Mouse (Mus musculus) neural tube, embryonic 11.5 days (tissue): ENCODE data around the gene Gas6. TPM values are rescaled to one million over a fixed set of nuclear protein-coding genes. Genes with fewer than 3 reads are reported as not detected.

ENCODE experiments used
- ATAC-seq: fragments of 200-750 bp; cut with Nextera tagmentation; 2 replicates; pipeline ENCODE4 v1.8.0; 2017; ENCODE audit warnings: moderate number of reproducible peaks, mild to moderate bottlenecking, moderate TSS enrichment, moderate library complexity; ENCODE audit not compliant: insufficient read depth, low FRiP score, low TSS enrichment
- DNase-seq: peaks from one replicate; pipeline ENCODE4 v3.0.0-alpha.2; 2015; ENCODE audit warnings: low spot score
- H3K27ac ChIP-seq: fragments of 300-500 bp; sonication (generic); 2 replicates; pipeline ENCODE4 v1.5.1; 2014; ENCODE audit warnings: low read depth, mild to moderate bottlenecking, low read length
- H3K27me3 ChIP-seq: fragments of 300-500 bp; sonication (generic); 2 replicates; pipeline ENCODE4 v1.6.1; 2014; ENCODE audit warnings: mild to moderate bottlenecking, low read length, mixed read lengths; ENCODE audit not compliant: control insufficient read depth, insufficient read depth
- H3K36me3 ChIP-seq: fragments of 300-500 bp; sonication (generic); 2 replicates; pipeline ENCODE4 v1.6.1; 2014; ENCODE audit warnings: mild to moderate bottlenecking, low read length, moderate library complexity, mixed read lengths; ENCODE audit not compliant: control insufficient read depth, insufficient read depth
- H3K4me1 ChIP-seq: fragments of 300-500 bp; sonication (generic); 2 replicates; pipeline ENCODE4 v1.6.1; 2014; ENCODE audit warnings: low read length, mixed read lengths; ENCODE audit not compliant: control insufficient read depth, insufficient read depth
- H3K4me2 ChIP-seq: fragments of 300-500 bp; sonication (generic); 2 replicates; pipeline ENCODE4 v1.6.1; 2014; ENCODE audit warnings: low read depth, mild to moderate bottlenecking, moderate library complexity
- H3K4me3 ChIP-seq: fragments of 300-500 bp; sonication (generic); 2 replicates; pipeline ENCODE4 v1.5.1; 2014; ENCODE audit warnings: low read depth, low read length
- H3K9ac ChIP-seq: fragments of 300-500 bp; sonication (generic); 2 replicates; pipeline ENCODE4 v1.6.1; 2014; ENCODE audit warnings: mild to moderate bottlenecking, low read length
- H3K9me3 ChIP-seq: fragments of 300-500 bp; sonication (generic); 2 replicates; pipeline ENCODE4 v1.6.1; 2016; ENCODE audit warnings: low read length; ENCODE audit not compliant: control insufficient read depth
- WGBS: fragments of 180-500 bp; shearing (Covaris S2); extraction: QIAGEN DNeasy Blood & Tissue Kit; methylation state at CpG from one replicate; pipeline ENCODE4 v1.1.7; 2014; 5-methylcytosine and 5-hydroxymethylcytosine counted together
- polyA plus RNA-seq: library from polyadenylated mRNA; unstranded; fragments of >200 nt; fragmentation: Nextera tagmentation; extraction: Ambion mirVana; gene quantifications from 2 replicates; pipeline ENCODE4 v1.2.1, GENCODE M21; 2014

Gas6 gene
- polyA plus RNA-seq, 1 experiment from 2014 or later = 6.5 TPM

- Histone ChIP-seq H3K4me2 (no peak overlapping the region), H3K27ac (no peak overlapping the region), H3K4me1 (no peaks in the 10 kb centered on the region), H3K36me3 (no peaks in the 10 kb centered on the region), H3K9me3 (no peaks in the 10 kb centered on the region), H3K27me3 (no peaks in the 10 kb centered on the region), H3K4me3 (no peak overlapping the region), H3K9ac (no peak overlapping the region)
- WGBS = 84% methylated on average over 7 of the region's 7 CpGs
- ATAC-seq (no peak), DNase-seq (no peak)
Measured at GRCm38 (mm10) chr8:13481089-13481554, 13.2 kb downstream of the Gas6 start.

GRCm38 (mm10) chr8:13475892-13476291 lies 18.4 kb downstream of the Gas6 start:
- DNase-seq = no peak
- H3K36me3 ChIP-seq = no peaks in the 10 kb centered on the region
- H3K27me3 ChIP-seq = no peaks in the 10 kb centered on the region
- no peak overlapping the region for H3K4me2 ChIP-seq
- no peak overlapping the region for H3K27ac ChIP-seq
- H3K9ac ChIP-seq = no peak overlapping the region
- H3K9me3 ChIP-seq = no peaks in the 10 kb centered on the region
- ATAC-seq = no peak
- H3K4me1 ChIP-seq = no peaks in the 10 kb centered on the region
- WGBS = 70% methylated on average over 9 of the region's 9 CpGs
- H3K4me3 ChIP-seq = no peak overlapping the region

- no peak for DNase-seq
- Histone ChIP-seq H3K4me1 (no peaks in the 10 kb centered on the region), H3K27ac (no peak overlapping the region), H3K4me3 (no peak overlapping the region), H3K9ac (no peak overlapping the region), H3K4me2 (no peak overlapping the region), H3K36me3 (no peaks in the 10 kb centered on the region), H3K27me3 (no peaks in the 10 kb centered on the region), H3K9me3 (no peaks in the 10 kb centered on the region)
- no peak for ATAC-seq
- 75% methylated on average over 7 of the region's 7 CpGs for WGBS
Measured at GRCm38 (mm10) chr8:13472284-13472683, 22.0 kb downstream of the Gas6 start.

- ATAC-seq (no peak), DNase-seq (no peak)
- WGBS = 84% methylated on average over 11 of the region's 11 CpGs
- Histone ChIP-seq H3K27ac (no peak overlapping the region), H3K9ac (no peak overlapping the region), H3K4me2 (no peak overlapping the region), H3K27me3 (no peaks in the 10 kb centered on the region), H3K9me3 (no peaks in the 10 kb centered on the region), H3K36me3 (no peaks in the 10 kb centered on the region), H3K4me3 (no peak overlapping the region), H3K4me1 (no peaks in the 10 kb centered on the region)
Measured at GRCm38 (mm10) chr8:13471484-13471883, 22.8 kb downstream of the Gas6 start.

GRCm38 (mm10) chr8:13468737-13469136 lies 25.6 kb downstream of the Gas6 start:
- Histone ChIP-seq H3K9ac (no peak overlapping the region), H3K27ac (no peak overlapping the region), H3K4me1 (no peaks in the 10 kb centered on the region), H3K27me3 (no peaks in the 10 kb centered on the region), H3K4me2 (no peak overlapping the region), H3K9me3 (no peaks in the 10 kb centered on the region), H3K36me3 (no peaks in the 10 kb centered on the region), H3K4me3 (no peak overlapping the region)
- no peak for ATAC-seq
- WGBS = 80% methylated on average over 9 of the region's 9 CpGs
- DNase-seq = no peak

- Histone ChIP-seq H3K4me1 (no peaks in the 10 kb centered on the region), H3K27me3 (no peaks in the 10 kb centered on the region), H3K4me3 (no peak overlapping the region), H3K9ac (no peak overlapping the region), H3K27ac (no peak overlapping the region), H3K9me3 (no peaks in the 10 kb centered on the region), H3K4me2 (no peak overlapping the region), H3K36me3 (no peaks in the 10 kb centered on the region)
- ATAC-seq (no peak), DNase-seq (no peak)
- WGBS = 70% methylated on average over 5 of the region's 5 CpGs
Measured at GRCm38 (mm10) chr8:13466989-13467388, 27.3 kb downstream of the Gas6 start.

- Histone ChIP-seq H3K27me3 (no peaks in the 10 kb centered on the region), H3K4me1 (no peaks in the 10 kb centered on the region), H3K27ac (no peak overlapping the region), H3K4me2 (no peak overlapping the region), H3K36me3 (no peaks in the 10 kb centered on the region), H3K9ac (no peak overlapping the region), H3K4me3 (no peak overlapping the region), H3K9me3 (no peaks in the 10 kb centered on the region)
- ATAC-seq (no peak), DNase-seq (no peak)
- WGBS = 67% methylated on average over 7 of the region's 7 CpGs
Measured at GRCm38 (mm10) chr8:13465324-13465723, 29.0 kb downstream of the Gas6 start.

- no peaks in the 10 kb centered on the region for H3K4me1 ChIP-seq
- no peak for DNase-seq
- ATAC-seq = no peak
- H3K36me3 ChIP-seq = no peaks in the 10 kb centered on the region
- H3K27me3 ChIP-seq = no peaks in the 10 kb centered on the region
- no peak overlapping the region for H3K27ac ChIP-seq
- H3K4me3 ChIP-seq = no peak overlapping the region
- H3K9me3 ChIP-seq = no peaks in the 10 kb centered on the region
- WGBS = 88% methylated on average over 10 of the region's 10 CpGs
- H3K4me2 ChIP-seq = no peak overlapping the region
- no peak overlapping the region for H3K9ac ChIP-seq
Measured at GRCm38 (mm10) chr8:13462392-13462791, 31.9 kb downstream of the Gas6 start.

GRCm38 (mm10) chr8:13461843-13462242 lies 32.4 kb downstream of the Gas6 start:
- DNase-seq (peak; percentile 76), ATAC-seq (no peak)
- no peak overlapping the region for H3K4me3 ChIP-seq
- WGBS = 38% methylated on average over 4 of the region's 4 CpGs
- H3K27me3 ChIP-seq = no peaks in the 10 kb centered on the region
- H3K4me2 ChIP-seq = no peak overlapping the region
- H3K9me3 ChIP-seq = no peaks in the 10 kb centered on the region
- no peaks in the 10 kb centered on the region for H3K36me3 ChIP-seq
- H3K4me1 ChIP-seq = no peaks in the 10 kb centered on the region
- no peak overlapping the region for H3K27ac ChIP-seq
- no peak overlapping the region for H3K9ac ChIP-seq
